13 mouse cellular contexts compared by ENCODE assay signal in genomic region chr12:38929644-38930043, GRCm38 (mm10).
A peak's percentile ranks its signal among the peaks of the same experiment; 100 is the strongest.
DNase-seq lines count a peak whose midpoint lies in the region; ATAC-seq and TF ChIP-seq lines count a peak whose summit lies in the region.
"Had no signal": no experiment of that assay in that cellular context is flagged by ENCODE, and none has a peak within 500 bp of the region (broad histone marks: within the 10 kb centered on the region; RNA-seq: fewer than 3 reads in every experiment).

No protein-coding gene starts in this region.

- H3K27ac ChIP-seq in heart, embryonic 13.5 days (replicated peaks): peak overlapping the region; percentile 46; the same call in 1 of the 2 replicates
- H3K27ac ChIP-seq in forebrain, embryonic 13.5 days: peak overlapping the region; percentile 65
- H3K27ac ChIP-seq: hindbrain, embryonic 13.5 days; kidney, postnatal 0 days; liver, embryonic 15.5 days; midbrain, embryonic 10.5 days had no signal

- no peak for DNase-seq in heart, adult 11 months
- DNase-seq in NIH3T3 (ENCODE audit: low read depth): peak; percentile 17
- no peak for DNase-seq in cerebellum, adult 11 months
- no peak for DNase-seq in layer of hippocampus, adult 18-20 months (ENCODE audit: low spot score in 2 of 2)
- no peak for DNase-seq in heart, postnatal 14 days

- ATAC-seq in heart, embryonic 13.5 days (ENCODE audit: extremely low read depth, insufficient number of reproducible peaks, low FRiP score, low TSS enrichment): no peak
- ATAC-seq in forebrain, embryonic 13.5 days: peak; percentile 75

- H3K36me3 ChIP-seq in heart, embryonic 13.5 days: no peaks in the 10 kb centered on the region
- no peaks in the 10 kb centered on the region for H3K36me3 ChIP-seq in forebrain, embryonic 13.5 days (ENCODE audit: poor library complexity, severe bottlenecking)
- no peaks in the 10 kb centered on the region for H3K36me3 ChIP-seq in myocyte (ENCODE audit: control insufficient read depth, insufficient read depth)
- H3K36me3 ChIP-seq: hindbrain, embryonic 13.5 days; liver, embryonic 15.5 days; midbrain, embryonic 10.5 days had no signal

- TF ChIP-seq POLR2A in myocyte (IDR thresholded peaks at IDR 0.05; ENCODE audit: insufficient read length, low read depth): no peak

- WGBS in heart, embryonic 13.5 days: 26% methylated on average over 1 of the region's 1 CpGs
- 7% methylated on average over 1 of the region's 1 CpGs for WGBS in forebrain, embryonic 13.5 days

- no peaks in the 10 kb centered on the region for H3K79me2 ChIP-seq in myocyte (ENCODE audit: control insufficient read depth, insufficient read depth)

- no peak overlapping the region for H3K9ac ChIP-seq in heart, embryonic 13.5 days
- H3K9ac ChIP-seq in forebrain, embryonic 13.5 days: no peak overlapping the region
- H3K9ac ChIP-seq: hindbrain, embryonic 13.5 days; liver, embryonic 15.5 days had no signal

- no peak overlapping the region for H3K4me2 ChIP-seq in heart, embryonic 13.5 days
- H3K4me2 ChIP-seq in forebrain, embryonic 13.5 days: no peak overlapping the region
- peak overlapping the region; percentile 94 for H3K4me2 ChIP-seq in myocyte (ENCODE audit: low read depth)
- H3K4me2 ChIP-seq: liver, embryonic 15.5 days had no signal

- H3K4me3 ChIP-seq in heart, embryonic 13.5 days: no peak overlapping the region
- H3K4me3 ChIP-seq in forebrain, embryonic 13.5 days: no peak overlapping the region
- H3K4me3 ChIP-seq in myocyte: peak overlapping the region; percentile 10
- H3K4me3 ChIP-seq: heart, adult 2 months; hindbrain, embryonic 13.5 days; liver, embryonic 15.5 days; midbrain, embryonic 10.5 days had no signal

- H3K27me3 ChIP-seq in heart, embryonic 13.5 days (replicated peaks): no peaks in the 10 kb centered on the region
- H3K27me3 ChIP-seq in forebrain, embryonic 13.5 days: no peaks in the 10 kb centered on the region
- H3K27me3 ChIP-seq in myocyte (ENCODE audit: control insufficient read depth, insufficient read depth, insufficient read length): no peaks in the 10 kb centered on the region
- H3K27me3 ChIP-seq: hindbrain, embryonic 13.5 days; liver, embryonic 15.5 days had no signal

- H3K9me3 ChIP-seq in heart, embryonic 13.5 days: no peaks in the 10 kb centered on the region
- no peaks in the 10 kb centered on the region for H3K9me3 ChIP-seq in forebrain, embryonic 13.5 days (replicated peaks)
- H3K9me3 ChIP-seq: hindbrain, embryonic 13.5 days; liver, embryonic 15.5 days; midbrain, embryonic 10.5 days had no signal

- H3K4me1 ChIP-seq in heart, embryonic 13.5 days: peaks cover 13% of the 10 kb centered on the region
- H3K4me1 ChIP-seq in forebrain, embryonic 13.5 days: 0 out of 2 replicates have a peak, but pooled peaks cover 17% of the 10 kb centered on the region
- H3K4me1 ChIP-seq: hindbrain, embryonic 13.5 days; liver, embryonic 15.5 days; midbrain, embryonic 10.5 days had no signal

- intact Hi-C loops in heart, postnatal 14 days (cut with DNase I): loop anchor here (10.0 kb wide), 1 partner anchor 135 kb away; no protein-coding TSS in a partner anchor

- no peak overlapping the region for H3ac ChIP-seq in myocyte (ENCODE audit: control insufficient read depth, insufficient read length)

TF ChIP-seq in myocyte, 11 proteins besides CTCF, POLR2A, EP300 and RAD21:
- no peak for TF ChIP-seq MYOG (IDR thresholded peaks at IDR 0.05; ENCODE audit: control insufficient read depth in 1 of 3, insufficient read depth in 1 of 3, insufficient read length in 2 of 3, low read depth in 2 of 3)
- TF ChIP-seq POLR2AphosphoS2 (IDR thresholded peaks at IDR 0.05; ENCODE audit: insufficient read length, low read depth): no peak
- TF ChIP-seq CEBPB (IDR thresholded peaks at IDR 0.05; ENCODE audit: insufficient read depth, poor library complexity, severe bottlenecking): no peak
- TF ChIP-seq SRF (IDR thresholded peaks at IDR 0.05; ENCODE audit: control insufficient read depth, insufficient read length, low read depth): no peak
- no peak for TF ChIP-seq REST (IDR thresholded peaks at IDR 0.05; ENCODE audit: insufficient read depth, insufficient read length)
- no peak for TF ChIP-seq USF1 (IDR thresholded peaks at IDR 0.05; ENCODE audit: low read depth)
- no peak for TF ChIP-seq TCF3 (IDR thresholded peaks at IDR 0.05; ENCODE audit: insufficient read length, low read depth)
- TF ChIP-seq MAX (IDR thresholded peaks at IDR 0.05; ENCODE audit: low read depth): no peak
- no peak for TF ChIP-seq TCF12 (IDR thresholded peaks at IDR 0.05; ENCODE audit: insufficient read depth, poor library complexity, severe bottlenecking)
- no peak for TF ChIP-seq E2F4 (IDR thresholded peaks at IDR 0.05; ENCODE audit: insufficient read depth)
- TF ChIP-seq MYOD1 (IDR thresholded peaks at IDR 0.05; ENCODE audit: control insufficient read depth in 1 of 3, insufficient read length in 2 of 3, low read depth in 2 of 3): no peak
